Mouse (Mus musculus) neural tube, embryonic 12.5 days (tissue): Measurements from ENCODE around the gene Mrps18a. TPM values are rescaled to one million over a fixed set of nuclear protein-coding genes. Genes with fewer than 3 reads are reported as not detected.
A peak's percentile ranks its signal among the peaks of the same experiment; 100 is the strongest.

Experiments
- ATAC-seq: fragments of 200-750 bp; cut with Nextera tagmentation; 2 replicates; pipeline ENCODE4 v1.8.0; 2017; ENCODE audit warnings: low read depth, mild to moderate bottlenecking, moderate TSS enrichment, moderate library complexity; ENCODE audit not compliant: low FRiP score
- H3K27ac ChIP-seq: fragments of 300-500 bp; sonication (generic); 2 replicates; pipeline ENCODE4 v1.5.1; 2016
- H3K27me3 ChIP-seq: fragments of 300-500 bp; sonication (generic); replicated peaks from 2 replicates; pipeline ENCODE4 v1.6.1; 2016; ENCODE audit warnings: mild to moderate bottlenecking
- H3K36me3 ChIP-seq: fragments of 300-500 bp; sonication (generic); 2 replicates; pipeline ENCODE4 v1.6.1; 2016; ENCODE audit warnings: mild to moderate bottlenecking
- H3K4me1 ChIP-seq: fragments of 300-500 bp; sonication (generic); 2 replicates; pipeline ENCODE4 v1.6.1; 2016
- H3K4me2 ChIP-seq: fragments of 300-500 bp; sonication (generic); replicated peaks from 2 replicates; pipeline ENCODE4 v1.6.1; 2016; ENCODE audit warnings: mild to moderate bottlenecking
- H3K4me3 ChIP-seq: fragments of 300-500 bp; sonication (generic); 2 replicates; pipeline ENCODE4 v1.5.1; 2016
- H3K9ac ChIP-seq: fragments of 300-500 bp; sonication (generic); 2 replicates; pipeline ENCODE4 v1.6.1; 2016; ENCODE audit warnings: mild to moderate bottlenecking
- H3K9me3 ChIP-seq: fragments of 300-500 bp; sonication (generic); 2 replicates; pipeline ENCODE4 v1.6.1; 2016; ENCODE audit warnings: mild to moderate bottlenecking
- WGBS: fragments of 180-500 bp; shearing (Covaris S2); methylation state at CpG from one replicate; pipeline ENCODE4 v1.1.7; 2016; 5-methylcytosine and 5-hydroxymethylcytosine counted together
- polyA plus RNA-seq: library from polyadenylated mRNA; unstranded; fragments of >200 nt; fragmentation: Nextera tagmentation; extraction: Ambion mirVana; gene quantifications from 2 replicates; pipeline ENCODE4 v1.2.1, GENCODE M21; 2016

The Mrps18a gene
- polyA plus RNA-seq, 1 experiment from 2014 or later = 125 TPM

DNA sequence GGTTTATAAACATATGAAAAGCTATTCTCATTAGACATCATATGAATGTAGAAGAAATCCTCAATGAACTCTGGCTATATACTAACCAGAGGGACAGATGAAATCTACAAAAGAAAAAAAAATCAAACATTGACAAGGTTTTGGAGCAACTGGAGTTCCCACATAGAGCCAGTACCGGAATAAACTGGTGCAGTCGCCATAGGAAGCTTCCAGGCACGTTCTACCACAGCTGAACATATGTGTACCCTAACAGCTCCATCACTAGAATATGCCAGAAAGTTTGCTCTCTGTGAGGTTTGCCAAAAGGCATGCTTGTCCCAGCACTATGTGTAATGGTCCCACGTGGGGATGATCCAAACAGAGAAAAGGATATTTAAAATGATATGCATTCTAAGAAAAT lies 2.5 kb upstream of the Mrps18a start:
- Histone ChIP-seq H3K27me3 (peaks cover 4% of the 10 kb centered on the region; the same call in 1 of the 2 replicates), H3K4me2 (no peak overlapping the region), H3K9ac (no peak overlapping the region), H3K4me3 (no peak overlapping the region), H3K4me1 (peaks cover 12% of the 10 kb centered on the region), H3K36me3 (no peaks in the 10 kb centered on the region), H3K9me3 (no peaks in the 10 kb centered on the region), H3K27ac (no peak overlapping the region)
- no peak for ATAC-seq
- 82% methylated on average over 4 of the region's 4 CpGs for WGBS

DNA sequence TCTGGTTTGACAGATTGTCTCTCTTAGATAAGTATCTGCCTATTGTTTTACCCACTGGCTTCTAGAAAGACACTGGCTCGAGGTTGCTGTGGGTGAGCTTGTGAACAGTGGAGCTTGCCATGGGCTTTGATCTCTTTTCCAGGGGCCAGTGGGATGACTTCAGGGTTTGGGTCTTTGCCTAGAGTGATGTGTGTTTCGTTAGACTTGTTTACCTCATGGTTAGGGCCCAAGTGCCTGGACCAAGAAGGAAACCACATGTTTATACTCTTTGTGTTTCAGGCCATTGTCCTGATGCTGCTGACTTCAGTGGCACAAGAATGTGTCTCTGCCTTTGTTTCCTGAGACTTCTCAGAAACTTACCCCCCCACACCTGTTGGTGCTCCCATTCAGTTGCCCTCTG lies 4.7 kb downstream of the Mrps18a start:
- ATAC-seq = no peak
- H3K27ac ChIP-seq = no peak overlapping the region
- no peaks in the 10 kb centered on the region for H3K9me3 ChIP-seq
- H3K27me3 ChIP-seq = no peaks in the 10 kb centered on the region
- WGBS = 70% methylated on average over 2 of the region's 2 CpGs
- H3K36me3 ChIP-seq = peaks cover 30% of the 10 kb centered on the region
- H3K9ac ChIP-seq = no peak overlapping the region
- no peak overlapping the region for H3K4me3 ChIP-seq
- no peak overlapping the region for H3K4me2 ChIP-seq
- peaks cover 24% of the 10 kb centered on the region for H3K4me1 ChIP-seq

DNA sequence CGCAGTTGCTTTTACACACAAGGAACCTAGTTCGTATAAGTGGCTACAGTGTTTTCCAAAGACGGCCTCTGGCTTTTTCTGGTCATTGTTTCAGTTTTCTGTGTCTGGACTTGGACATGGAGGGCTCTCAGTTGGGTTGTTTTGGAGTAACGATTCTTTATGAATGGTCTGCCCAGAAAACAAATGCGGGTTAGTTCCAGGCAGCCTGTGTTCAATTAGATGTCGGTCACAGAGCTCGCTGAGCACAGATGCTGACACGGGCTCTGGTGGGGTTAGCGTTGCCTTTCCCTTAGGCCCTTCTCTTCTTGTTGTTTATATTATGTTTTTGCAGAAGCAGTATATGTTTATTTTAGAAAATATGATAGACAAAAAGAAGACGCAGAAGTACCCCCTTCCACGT lies 5.4 kb downstream of the Mrps18a start:
- Histone ChIP-seq H3K9ac (no peak overlapping the region), H3K4me2 (no peak overlapping the region), H3K4me3 (no peak overlapping the region), H3K4me1 (peaks cover 24% of the 10 kb centered on the region), H3K36me3 (peaks cover 31% of the 10 kb centered on the region), H3K27me3 (no peaks in the 10 kb centered on the region), H3K9me3 (no peaks in the 10 kb centered on the region), H3K27ac (no peak overlapping the region)
- WGBS = 94% methylated on average over 11 of the region's 11 CpGs
- no peak for ATAC-seq

DNA sequence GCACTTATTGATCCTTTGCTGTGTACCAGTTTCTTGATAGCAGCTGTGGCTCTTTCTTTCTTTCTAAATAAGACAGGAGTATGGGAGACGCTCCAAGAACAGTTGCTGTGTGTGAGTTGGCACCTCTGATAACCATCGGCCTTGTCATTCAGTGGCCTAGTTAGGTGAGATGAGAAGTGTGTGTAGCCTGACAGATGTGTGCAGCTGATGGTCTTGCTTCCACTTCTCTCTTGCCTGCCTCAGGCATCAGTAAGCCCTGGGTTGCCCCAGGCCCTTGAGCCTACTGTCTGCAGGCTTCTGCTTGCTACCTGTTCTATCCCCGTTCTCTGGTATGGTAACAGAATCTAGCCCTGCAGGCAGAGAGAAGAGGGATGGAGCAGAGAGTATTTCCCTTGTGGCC lies 6.1 kb downstream of the Mrps18a start:
- Histone ChIP-seq H3K27me3 (no peaks in the 10 kb centered on the region), H3K4me1 (peaks cover 17% of the 10 kb centered on the region; the same call in 1 of the 2 replicates), H3K9ac (no peak overlapping the region), H3K9me3 (no peaks in the 10 kb centered on the region), H3K4me2 (no peak overlapping the region), H3K27ac (no peak overlapping the region), H3K36me3 (peaks cover 31% of the 10 kb centered on the region), H3K4me3 (no peak overlapping the region)
- no peak for ATAC-seq
- 92% methylated on average over 3 of the region's 3 CpGs for WGBS

DNA sequence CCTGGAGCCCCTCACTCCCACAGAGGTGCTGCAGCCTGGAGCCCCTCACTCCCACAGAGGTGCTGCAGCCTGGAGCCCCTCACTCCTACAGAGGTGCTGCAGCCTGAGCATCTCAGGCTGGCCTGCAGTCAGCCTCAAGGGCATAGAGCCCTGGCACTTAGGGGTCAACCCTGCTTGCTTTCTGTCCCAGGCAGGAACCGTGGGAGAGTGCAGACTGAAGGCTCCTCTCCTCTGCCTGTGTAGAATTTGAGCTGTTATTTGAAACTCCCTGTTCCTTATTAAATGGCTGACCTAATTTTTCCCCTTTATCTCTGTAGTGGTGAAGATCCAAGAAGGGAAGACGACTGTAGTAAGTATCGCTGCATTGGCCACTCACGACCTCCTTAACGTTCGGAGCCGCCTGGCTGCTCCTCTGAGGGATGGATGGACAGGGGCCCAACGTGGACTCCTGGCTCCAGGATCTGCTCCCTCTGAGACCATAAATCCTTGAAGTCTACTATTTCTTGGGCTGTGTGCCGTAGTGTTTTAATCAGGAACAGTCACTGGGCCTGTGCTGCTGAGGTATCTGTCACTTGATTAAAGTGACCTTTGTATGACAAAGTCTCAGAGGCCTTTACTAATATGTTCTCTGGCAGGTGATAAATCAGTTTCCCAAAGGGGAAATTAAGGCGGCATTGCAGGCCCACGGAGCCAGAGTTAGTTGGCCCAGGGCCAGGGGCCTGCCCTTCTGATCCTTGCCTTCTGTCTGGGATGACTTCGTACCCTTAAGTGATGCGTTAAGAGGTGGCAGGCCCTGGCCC lies 7.0 kb downstream of the Mrps18a start:
- Histone ChIP-seq H3K27me3 (no peaks in the 10 kb centered on the region), H3K4me2 (no peak overlapping the region), H3K36me3 (peaks cover 36% of the 10 kb centered on the region), H3K9me3 (no peaks in the 10 kb centered on the region), H3K4me1 (0 out of 2 replicates have a peak, but pooled peaks cover 12% of the 10 kb centered on the region), H3K27ac (no peak overlapping the region), H3K4me3 (no peak overlapping the region), H3K9ac (peak overlapping the region; percentile 6; the same call in 1 of the 2 replicates)
- 76% methylated on average over 13 of the region's 13 CpGs for WGBS
- no peak for ATAC-seq

DNA sequence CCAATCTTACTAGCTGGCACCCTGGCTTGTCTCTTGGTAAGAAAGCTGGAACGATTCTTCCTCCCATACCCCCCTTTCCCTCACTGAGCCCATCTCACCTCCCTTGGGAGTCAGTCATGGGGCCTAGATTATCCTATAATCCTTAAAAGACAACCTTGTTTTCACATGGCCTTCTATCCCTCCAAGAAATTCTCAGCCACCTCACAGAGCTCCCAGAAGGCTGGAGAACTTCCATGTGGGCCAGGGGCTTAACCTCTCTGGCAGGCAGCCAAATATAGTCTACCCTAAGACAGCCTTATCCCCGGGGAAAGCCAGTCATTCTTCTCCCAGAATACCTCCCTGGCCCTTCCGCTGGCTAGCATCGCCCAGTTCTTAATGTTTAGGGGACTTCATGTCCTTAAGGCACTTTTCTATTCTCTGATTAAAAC lies 7.7 kb downstream of the Mrps18a start:
- Histone ChIP-seq H3K27ac (no peak overlapping the region), H3K27me3 (no peaks in the 10 kb centered on the region), H3K4me3 (no peak overlapping the region), H3K9ac (no peak overlapping the region), H3K36me3 (peaks cover 42% of the 10 kb centered on the region), H3K4me2 (no peak overlapping the region), H3K4me1 (0 out of 2 replicates have a peak, but pooled peaks cover 12% of the 10 kb centered on the region), H3K9me3 (no peaks in the 10 kb centered on the region)
- 86% methylated on average over 4 of the region's 4 CpGs for WGBS
- no peak for ATAC-seq

DNA sequence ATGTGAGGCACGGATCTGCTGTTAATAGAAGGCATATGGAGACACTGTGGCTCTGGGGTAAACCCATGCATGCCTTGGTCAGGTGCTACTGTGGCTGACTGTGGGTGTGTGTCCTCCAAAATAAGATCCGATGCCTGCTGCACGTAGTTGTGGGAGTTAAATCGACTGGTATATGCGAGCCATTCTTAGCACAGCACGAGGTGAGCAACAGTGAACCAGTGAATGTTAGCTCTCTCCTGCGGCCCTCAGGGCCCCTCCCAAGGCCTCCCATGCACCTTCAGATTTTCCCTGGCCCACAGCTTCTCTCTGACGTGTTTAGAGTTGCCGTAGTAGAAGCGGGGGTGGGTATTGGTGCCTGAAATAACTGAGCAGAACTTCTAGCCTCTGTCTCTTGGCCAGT lies 8.9 kb downstream of the Mrps18a start:
- Histone ChIP-seq H3K9ac (no peak overlapping the region), H3K4me2 (no peak overlapping the region), H3K27me3 (no peaks in the 10 kb centered on the region), H3K27ac (no peak overlapping the region), H3K36me3 (peaks cover 54% of the 10 kb centered on the region), H3K4me1 (0 out of 2 replicates have a peak, but pooled peaks cover 12% of the 10 kb centered on the region), H3K4me3 (no peak overlapping the region), H3K9me3 (no peaks in the 10 kb centered on the region)
- 91% methylated on average over 10 of the region's 10 CpGs for WGBS
- ATAC-seq = no peak

DNA sequence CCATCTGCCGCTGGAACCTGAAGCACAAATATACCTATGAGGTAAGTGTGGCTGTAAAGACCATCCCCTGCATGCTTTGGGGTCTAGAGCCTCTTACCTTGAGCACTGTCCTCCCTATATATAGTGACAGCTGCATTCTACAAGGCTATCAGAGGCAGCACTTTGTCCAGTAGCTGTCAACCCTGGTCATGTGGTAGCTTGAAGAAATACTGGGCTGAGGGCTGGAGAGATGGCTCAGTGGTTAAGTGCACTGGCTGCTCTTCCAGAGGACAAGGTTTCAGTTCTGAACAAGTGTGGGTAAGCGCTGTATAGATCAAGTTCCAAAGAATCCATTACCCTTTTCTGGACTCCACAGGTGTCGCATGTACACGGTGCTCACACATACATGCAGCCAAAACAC lies 12.0 kb downstream of the Mrps18a start:
- H3K9me3 ChIP-seq = no peaks in the 10 kb centered on the region
- no peak overlapping the region for H3K4me3 ChIP-seq
- 93% methylated on average over 4 of the region's 4 CpGs for WGBS
- H3K4me2 ChIP-seq = no peak overlapping the region
- H3K4me1 ChIP-seq = 0 out of 2 replicates have a peak, but pooled peaks cover 7% of the 10 kb centered on the region
- H3K9ac ChIP-seq = no peak overlapping the region
- H3K36me3 ChIP-seq = peaks cover 82% of the 10 kb centered on the region
- ATAC-seq = no peak
- H3K27ac ChIP-seq = no peak overlapping the region
- no peaks in the 10 kb centered on the region for H3K27me3 ChIP-seq

DNA sequence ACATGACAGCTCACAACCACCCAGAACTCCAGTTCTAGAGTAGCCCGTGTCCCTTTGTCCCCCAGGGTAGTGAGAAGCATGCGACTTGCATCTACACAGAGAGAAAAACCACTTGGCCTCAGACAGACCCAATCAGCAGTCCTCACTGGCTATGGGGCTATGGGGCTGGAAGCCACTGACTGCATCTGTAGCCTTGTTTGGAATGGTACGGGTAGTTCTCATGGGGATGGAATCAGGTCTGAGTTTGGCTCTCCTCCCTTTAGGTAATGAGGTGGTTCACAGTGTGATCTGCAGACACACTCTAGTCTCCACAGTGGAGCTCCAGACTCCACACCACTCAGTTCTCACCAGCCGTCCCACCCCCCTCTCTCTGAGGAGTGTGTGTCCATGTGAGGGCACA lies 12.5 kb downstream of the Mrps18a start:
- H3K27ac ChIP-seq = no peak overlapping the region
- H3K9me3 ChIP-seq = no peaks in the 10 kb centered on the region
- peaks cover 82% of the 10 kb centered on the region for H3K36me3 ChIP-seq
- 95% methylated on average over 4 of the region's 4 CpGs for WGBS
- no peak for ATAC-seq
- no peak overlapping the region for H3K4me2 ChIP-seq
- H3K4me3 ChIP-seq = no peak overlapping the region
- 0 out of 2 replicates have a peak, but pooled peaks cover 3% of the 10 kb centered on the region for H3K4me1 ChIP-seq
- H3K27me3 ChIP-seq = no peaks in the 10 kb centered on the region
- no peak overlapping the region for H3K9ac ChIP-seq

DNA sequence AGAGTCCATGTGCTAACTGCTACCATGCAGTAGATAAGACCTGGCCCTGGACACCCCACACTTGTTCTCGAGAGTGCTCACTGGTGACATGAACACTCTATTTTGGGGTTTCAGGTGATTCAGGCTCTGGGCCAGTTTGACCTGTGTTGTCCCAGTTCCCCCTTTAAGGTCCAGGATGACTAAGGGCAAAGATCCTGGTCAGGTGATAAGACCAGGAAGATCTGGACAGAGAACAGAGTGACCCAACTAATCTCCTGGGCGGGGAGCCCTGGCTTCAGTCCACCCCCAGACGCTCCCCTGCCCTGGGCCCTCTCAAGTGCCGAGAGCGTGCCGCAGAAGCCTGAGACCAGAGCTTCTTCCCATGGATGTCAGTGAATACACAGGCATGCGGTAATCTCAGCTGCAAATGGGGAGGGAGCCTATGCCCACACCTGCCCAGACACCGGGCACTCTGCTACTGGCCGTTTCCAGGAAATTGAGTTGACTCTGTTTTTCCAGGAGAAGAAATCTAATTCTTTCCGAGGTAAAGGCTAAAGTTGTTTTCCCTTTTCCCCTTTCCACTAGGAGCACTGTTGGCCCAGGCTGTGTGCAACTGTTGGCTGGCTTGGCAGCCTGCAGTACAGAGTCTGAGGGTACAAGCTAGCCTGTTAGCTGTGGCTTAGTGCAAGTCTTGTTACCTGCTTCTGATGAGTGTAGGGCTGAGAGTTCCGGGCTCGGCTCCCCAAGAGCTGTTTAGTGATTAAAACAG lies 13.3 kb downstream of the Mrps18a start:
- Histone ChIP-seq H3K9me3 (no peaks in the 10 kb centered on the region), H3K36me3 (peaks cover 82% of the 10 kb centered on the region), H3K4me1 (no peaks in the 10 kb centered on the region), H3K9ac (no peak overlapping the region), H3K27me3 (no peaks in the 10 kb centered on the region), H3K4me3 (no peak overlapping the region), H3K4me2 (no peak overlapping the region), H3K27ac (no peak overlapping the region)
- no peak for ATAC-seq
- 91% methylated on average over 12 of the region's 12 CpGs for WGBS

DNA sequence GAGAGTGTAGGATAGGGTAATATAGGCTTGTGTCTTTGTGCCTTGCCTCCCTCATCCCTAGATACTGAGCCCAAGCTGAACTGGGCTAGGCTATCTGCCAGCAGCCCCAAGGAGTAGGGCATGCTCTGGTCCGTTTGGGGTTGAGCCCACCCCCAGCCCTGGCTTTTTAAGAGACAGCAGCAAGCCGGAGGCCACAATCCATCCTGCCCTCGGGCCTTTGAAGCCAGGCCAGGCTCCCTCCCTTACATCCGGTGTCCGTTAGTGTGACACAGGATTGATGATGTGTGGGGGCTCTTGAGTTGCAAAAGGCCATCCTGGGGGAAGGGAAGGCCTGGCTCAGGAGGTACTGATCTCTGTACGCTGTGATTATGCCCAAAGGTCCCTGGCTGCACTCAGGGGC lies 15.8 kb downstream of the Mrps18a start:
- H3K36me3 ChIP-seq = peaks cover 81% of the 10 kb centered on the region
- ATAC-seq = no peak
- H3K27me3 ChIP-seq = no peaks in the 10 kb centered on the region
- no peaks in the 10 kb centered on the region for H3K4me1 ChIP-seq
- no peak overlapping the region for H3K27ac ChIP-seq
- no peak overlapping the region for H3K9ac ChIP-seq
- no peak overlapping the region for H3K4me2 ChIP-seq
- no peaks in the 10 kb centered on the region for H3K9me3 ChIP-seq
- H3K4me3 ChIP-seq = no peak overlapping the region
- WGBS = 84% methylated on average over 6 of the region's 6 CpGs

DNA sequence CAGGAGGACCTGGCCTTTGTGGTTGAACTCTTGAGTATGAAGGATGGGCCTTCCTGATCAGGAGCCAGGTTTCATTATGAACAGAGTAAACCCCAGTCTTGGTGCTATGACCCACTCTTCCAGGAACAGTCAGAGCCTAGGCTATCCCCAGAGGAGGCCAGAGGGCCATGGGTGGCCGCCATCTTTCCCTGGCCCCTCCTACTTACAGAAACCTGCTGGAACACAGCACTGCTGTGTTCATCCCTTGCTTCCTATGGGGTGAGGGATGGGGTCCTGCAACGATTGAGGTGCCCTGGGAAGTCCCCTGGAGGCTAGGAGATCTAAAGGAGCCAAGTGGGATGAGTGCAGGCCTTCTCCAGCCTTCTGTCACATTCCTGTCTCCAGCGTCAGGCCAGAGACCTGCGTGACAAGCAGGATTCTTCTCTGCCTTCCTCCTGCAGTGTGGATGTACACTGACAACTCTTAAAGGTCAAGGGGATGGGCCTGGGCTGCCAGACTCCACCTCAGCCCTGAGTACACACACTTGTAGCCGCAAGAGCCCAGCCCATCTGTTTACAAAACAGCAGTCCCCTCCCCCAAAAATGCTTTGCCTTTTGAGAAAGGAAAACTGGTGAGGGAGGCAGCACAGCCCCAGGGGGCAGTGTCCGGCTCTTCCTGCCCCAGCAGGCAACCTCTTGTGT lies 17.2 kb downstream of the Mrps18a start:
- no peak overlapping the region for H3K4me2 ChIP-seq
- H3K27me3 ChIP-seq = no peaks in the 10 kb centered on the region
- no peak overlapping the region for H3K9ac ChIP-seq
- H3K4me1 ChIP-seq = no peaks in the 10 kb centered on the region
- H3K36me3 ChIP-seq = peaks cover 75% of the 10 kb centered on the region
- H3K9me3 ChIP-seq = no peaks in the 10 kb centered on the region
- H3K27ac ChIP-seq = no peak overlapping the region
- ATAC-seq = no peak
- no peak overlapping the region for H3K4me3 ChIP-seq
- 82% methylated on average over 6 of the region's 6 CpGs for WGBS
